Mouse (Mus musculus): ENCODE data around the gene Gm17521. TPM values are rescaled to one million over a fixed set of nuclear protein-coding genes. Genes with fewer than 3 reads are reported as not detected.
"Not testable (repeated sequence)": the region's sequence is repeated elsewhere in the genome, so short reads cannot be mapped to it uniquely, and the experiment has no call there.

Gm17521 gene
- total RNA-seq (2021): not detected in 2 replicates
- long read RNA-seq, experiment 1: 0 reads
- long read RNA-seq, experiment 2: 0 reads

GRCm38 (mm10) chrX:123029569-123029968, at the start of gene Gm17521:
Gene Gm17521 (minus strand): TSS chrX:123029669.
- not testable (repeated sequence) for DNase-seq

- DNase-seq: no peak
These were observed 14.5 kb upstream of the Gm17521 start for GRCm38 (mm10) chrX:123043956-123044355.

DNA sequence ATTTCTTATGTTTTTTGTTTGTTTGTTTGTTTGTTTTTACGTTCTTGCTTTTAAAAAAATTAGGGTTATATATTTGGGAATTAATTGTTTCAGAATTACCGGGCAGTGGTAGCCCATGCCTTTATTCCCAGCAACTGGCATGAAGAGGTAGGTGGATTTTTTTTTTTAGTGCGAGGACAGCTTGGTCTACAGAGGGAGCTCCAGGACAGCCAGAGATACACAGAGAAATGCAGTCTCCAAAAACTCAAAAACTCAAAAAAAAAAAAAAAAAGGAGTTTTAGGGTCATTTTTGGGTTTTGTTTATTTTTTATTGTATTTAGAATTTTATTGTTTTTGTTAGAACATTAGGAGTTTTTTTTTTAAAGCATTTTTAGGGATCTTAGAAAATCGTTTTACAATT, 14.0 kb upstream of the Gm17521 start:
- no peak for DNase-seq

Other genes with a start within 250 kb of the Gm17521 start
- 5.0 and 11.2 TPM in 2 replicates for gene Cldn34c1, start 73.8 kb upstream of the Gm17521 start, total RNA-seq (2021)
- gene Srsx, start 192.8 kb upstream of the Gm17521 start, total RNA-seq (2021): not detected in 2 replicates
- not detected in 2 replicates for gene Gm17577, start 217.2 kb upstream of the Gm17521 start, total RNA-seq (2021)